Mouse (Mus musculus): Measurements from ENCODE around the gene Ptprh.

Ptprh gene

DNA sequence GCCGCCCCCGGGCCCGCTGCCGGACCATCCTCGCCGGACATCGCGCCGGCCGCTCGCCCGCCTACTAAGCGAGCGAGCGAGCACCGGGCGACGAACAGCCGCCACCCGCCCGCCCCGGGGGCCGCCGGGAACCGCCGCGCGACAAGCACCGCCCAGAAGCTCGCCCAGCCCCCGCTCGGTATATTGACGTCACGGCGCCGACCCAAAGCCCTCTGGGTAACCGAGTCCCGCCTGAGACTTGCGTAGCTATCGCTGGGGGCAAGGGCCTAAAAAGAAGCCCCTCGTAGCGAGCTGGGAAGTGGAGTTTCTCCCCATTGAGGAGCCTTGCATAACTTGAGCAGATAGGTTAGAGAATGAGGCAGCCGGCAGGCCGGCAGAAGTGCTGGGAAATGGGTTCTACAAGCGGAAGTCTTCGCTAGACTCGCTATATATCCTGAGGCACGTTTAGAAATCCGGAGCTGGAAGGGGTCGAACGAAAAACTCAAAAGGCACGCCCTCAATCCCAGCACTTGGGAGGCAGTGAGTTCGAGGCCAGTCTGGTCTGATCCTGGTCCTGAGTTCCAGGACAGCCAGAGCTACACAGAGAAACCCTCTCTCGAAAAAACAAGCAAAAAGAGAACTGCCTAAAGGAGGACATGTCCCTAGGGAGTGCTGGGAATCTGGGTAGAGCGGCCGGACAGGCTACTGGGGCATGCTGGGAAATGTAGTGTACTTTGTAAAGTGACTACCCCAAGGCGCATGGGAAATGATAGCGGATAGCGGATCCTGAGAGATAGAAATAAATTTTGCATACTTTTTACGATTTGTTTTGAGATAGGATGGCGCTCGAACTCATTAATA, 102.1 kb downstream of the Ptprh start, which contains the start of gene Ppp1r12c:
Gene Ppp1r12c, minus strand, starts transcription at position 123 of the 840 bp plus-strand sequence.
- peak; percentile 77 for DNase-seq (ENCODE audit: low read depth)

GRCm38 (mm10) chr7:4500892-4501471, 102.9 kb downstream of the Ptprh start:
- no peak for DNase-seq (ENCODE audit: low read depth)

DNA sequence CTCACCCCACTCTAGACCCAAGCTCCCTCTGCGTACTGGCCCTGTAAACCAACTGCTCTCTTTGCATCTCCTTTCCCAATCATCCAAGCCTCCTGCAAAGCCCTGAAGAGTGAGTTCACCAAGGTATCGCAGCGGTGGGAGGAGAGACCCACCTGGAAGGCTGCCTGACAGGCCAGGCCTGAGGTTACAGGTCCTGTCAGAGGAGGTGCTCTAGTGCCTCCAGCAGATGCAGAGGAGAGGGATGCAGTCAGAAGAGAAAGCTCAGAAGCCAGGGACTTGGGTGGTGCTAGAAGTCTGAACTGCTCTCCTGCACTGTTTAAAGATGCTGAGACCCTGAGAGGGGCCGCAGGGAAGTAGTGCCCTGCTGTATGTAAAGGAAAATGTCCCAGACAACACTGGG, 104.8 kb downstream of the Ptprh start:
- no peak for DNase-seq (ENCODE audit: low read depth)

All from fibroblast of lung, adult 2 months (primary cell).